Mouse (Mus musculus) midbrain, embryonic 13.5 days (tissue): ENCODE measurements around the gene Fscn1. TPM values are rescaled to one million over a fixed set of nuclear protein-coding genes. Genes with fewer than 3 reads are reported as not detected.
A peak's percentile ranks its signal among the peaks of the same experiment; 100 is the strongest.

Experiments
- ATAC-seq: fragments of 200-750 bp; cut with Nextera tagmentation; 2 replicates; pipeline ENCODE4 v1.8.0; 2017; ENCODE audit warnings: mild to moderate bottlenecking, moderate TSS enrichment, moderate library complexity
- H3K27ac ChIP-seq: fragments of 300-500 bp; sonication (generic); 2 replicates; pipeline ENCODE4 v1.5.1; 2015; ENCODE audit warnings: inconsistent platforms, mild to moderate bottlenecking, moderate library complexity
- H3K27me3 ChIP-seq: fragments of 300-500 bp; sonication (generic); 2 replicates; pipeline ENCODE4 v1.6.1; 2015; ENCODE audit warnings: mild to moderate bottlenecking, inconsistent platforms
- H3K36me3 ChIP-seq: fragments of 300-500 bp; sonication (generic); 2 replicates; pipeline ENCODE4 v1.6.1; 2015; ENCODE audit warnings: mild to moderate bottlenecking, inconsistent platforms
- H3K4me1 ChIP-seq: fragments of 300-500 bp; sonication (generic); replicated peaks from 2 replicates; pipeline ENCODE4 v1.6.1; 2015; ENCODE audit warnings: inconsistent platforms
- H3K4me2 ChIP-seq: fragments of 300-500 bp; sonication (generic); replicated peaks from 2 replicates; pipeline ENCODE4 v1.6.1; 2015; ENCODE audit warnings: moderate library complexity, mild to moderate bottlenecking, inconsistent platforms
- H3K4me3 ChIP-seq: fragments of 300-500 bp; sonication (generic); replicated peaks from 2 replicates; pipeline ENCODE4 v1.5.1; 2015; ENCODE audit warnings: mild to moderate bottlenecking, inconsistent platforms
- H3K9ac ChIP-seq: fragments of 300-500 bp; sonication (generic); replicated peaks from 2 replicates; pipeline ENCODE4 v1.6.1; 2015; ENCODE audit warnings: mild to moderate bottlenecking, inconsistent platforms
- H3K9me3 ChIP-seq: fragments of 300-500 bp; sonication (generic); 2 replicates; pipeline ENCODE4 v1.6.1; 2016; ENCODE audit warnings: mild to moderate bottlenecking, inconsistent platforms
- WGBS: fragments of 180-500 bp; shearing (Covaris S2); methylation state at CpG from one replicate; pipeline ENCODE4 v1.1.7; 2015; 5-methylcytosine and 5-hydroxymethylcytosine counted together
- polyA plus RNA-seq: library from polyadenylated mRNA; unstranded; fragments of >200 nt; fragmentation: Nextera tagmentation; extraction: Ambion mirVana; gene quantifications from 2 replicates; pipeline ENCODE4 v1.2.1, GENCODE M21; 2015

Fscn1 gene
- polyA plus RNA-seq, 1 experiment from 2014 or later: 555 TPM

DNA sequence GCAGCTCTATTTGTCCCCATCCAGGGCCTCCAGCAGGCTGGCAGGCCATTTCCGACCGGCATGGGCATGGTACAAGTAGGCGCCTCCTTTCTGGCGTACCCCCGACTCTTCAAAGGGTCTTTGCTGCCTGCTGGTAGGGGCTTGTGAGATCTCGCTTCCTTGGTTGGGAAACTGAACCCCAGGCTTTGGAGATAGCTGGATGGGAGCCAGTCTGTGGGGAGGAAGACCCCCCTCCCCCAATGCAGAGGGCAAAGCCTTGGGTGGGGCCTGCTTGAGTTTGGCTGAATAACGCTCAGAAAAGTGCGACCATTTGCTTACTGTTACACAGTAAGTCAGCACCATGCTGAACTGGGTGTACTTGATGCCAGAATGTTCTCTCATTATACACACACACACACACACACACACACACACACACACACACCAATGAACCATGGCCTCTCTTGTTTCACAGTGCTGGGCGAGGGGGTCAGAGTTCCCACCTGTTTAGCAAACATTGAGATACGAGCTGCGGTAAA lies 2.4 kb downstream of the Fscn1 start:
- Histone ChIP-seq H3K36me3 (peaks cover 20% of the 10 kb centered on the region), H3K4me3 (peak overlapping the region; percentile 99), H3K9ac (peak overlapping the region; percentile 100), H3K4me2 (peak overlapping the region; percentile 94), H3K4me1 (peaks cover 52% of the 10 kb centered on the region), H3K27me3 (no peaks in the 10 kb centered on the region), H3K27ac (peak overlapping the region; percentile 99), H3K9me3 (no peaks in the 10 kb centered on the region)
- ATAC-seq: no peak
- WGBS: under 1% methylated on average over 11 of the region's 11 CpGs

DNA sequence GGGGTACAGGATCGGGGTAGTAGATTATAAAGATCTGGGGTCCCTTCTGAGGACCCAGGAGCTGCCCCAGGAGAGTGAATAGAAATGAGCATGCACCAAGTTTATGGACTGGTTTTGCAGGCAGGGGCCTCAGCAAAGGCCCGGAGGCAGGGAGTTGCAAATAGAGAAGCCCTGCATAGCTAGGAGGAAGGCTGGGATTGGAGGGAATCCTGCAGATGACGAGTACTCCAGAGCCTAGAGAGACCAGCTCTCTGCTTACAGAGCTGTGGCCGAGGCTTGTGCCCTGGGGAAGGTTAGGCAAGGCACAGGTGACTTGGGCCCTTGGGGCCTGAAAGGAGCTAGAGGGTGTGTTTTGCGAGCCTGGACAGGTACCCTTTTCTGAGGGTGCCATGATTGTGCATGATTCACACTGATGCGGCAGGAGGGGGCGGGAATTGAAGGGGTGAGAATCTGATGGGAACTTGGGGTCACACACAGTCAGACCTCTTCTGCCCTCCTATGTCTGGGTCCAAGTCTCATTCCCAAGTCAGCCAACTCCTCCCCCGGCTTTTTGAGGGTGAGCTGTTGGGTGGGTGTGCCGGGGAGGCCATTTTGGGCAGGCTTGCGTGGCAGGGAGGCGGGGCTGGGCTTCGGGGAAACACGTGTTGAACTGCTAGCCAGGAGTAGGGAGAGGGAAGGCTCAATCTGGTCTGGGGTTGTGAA lies 3.0 kb downstream of the Fscn1 start:
- 5% methylated on average over 13 of the region's 13 CpGs for WGBS
- Histone ChIP-seq H3K4me1 (peaks cover 57% of the 10 kb centered on the region), H3K27ac (peak overlapping the region; percentile 99), H3K9ac (peak overlapping the region; percentile 100), H3K4me3 (peak overlapping the region; percentile 99), H3K4me2 (peak overlapping the region; percentile 94), H3K9me3 (no peaks in the 10 kb centered on the region), H3K36me3 (peaks cover 26% of the 10 kb centered on the region), H3K27me3 (no peaks in the 10 kb centered on the region)
- no peak for ATAC-seq

DNA sequence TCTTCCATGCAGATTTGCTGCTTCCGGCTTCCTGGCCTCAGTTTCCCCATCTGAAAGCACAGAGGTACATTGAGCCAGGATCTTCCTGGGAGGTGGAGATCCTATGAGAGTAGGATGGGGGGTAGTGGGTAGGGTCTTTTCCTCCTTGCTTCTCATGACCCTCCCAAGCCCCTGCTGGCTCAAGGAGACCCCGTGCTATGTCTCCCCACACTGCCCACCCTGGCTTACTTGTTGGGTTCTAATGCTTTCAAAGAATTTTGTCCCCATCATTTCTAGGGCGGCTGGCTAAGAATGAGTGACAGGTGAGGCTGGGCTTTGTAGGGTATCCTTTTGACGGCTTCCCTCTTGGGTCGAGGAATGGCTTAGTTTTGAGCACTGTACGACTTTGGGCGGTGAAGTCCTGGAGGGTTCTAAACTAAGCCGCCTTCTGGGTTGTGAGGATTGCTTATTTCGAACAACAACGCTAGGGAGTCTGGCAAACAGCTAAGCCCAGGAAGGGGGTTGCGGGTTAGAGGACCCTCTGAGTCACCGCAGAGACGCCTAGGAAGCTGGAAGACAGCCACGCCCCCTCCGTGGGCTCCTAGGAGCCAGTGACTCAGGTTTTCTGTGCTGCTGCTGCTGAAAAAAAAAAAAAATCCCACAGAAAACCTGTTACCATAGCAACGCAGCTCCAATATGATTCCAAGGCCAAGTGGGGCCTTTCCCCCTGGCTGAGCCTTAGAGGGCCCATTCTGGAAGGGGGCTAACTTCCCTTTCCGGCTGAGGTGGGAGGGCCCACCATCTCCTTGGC lies 3.8 kb downstream of the Fscn1 start:
- Histone ChIP-seq H3K27me3 (no peaks in the 10 kb centered on the region), H3K27ac (peak overlapping the region; percentile 99), H3K4me1 (peaks cover 62% of the 10 kb centered on the region), H3K9me3 (no peaks in the 10 kb centered on the region), H3K4me2 (peak overlapping the region; percentile 94), H3K36me3 (peaks cover 33% of the 10 kb centered on the region), H3K4me3 (peak overlapping the region; percentile 99), H3K9ac (peak overlapping the region; percentile 100)
- ATAC-seq: no peak
- 17% methylated on average over 17 of the region's 17 CpGs for WGBS

DNA sequence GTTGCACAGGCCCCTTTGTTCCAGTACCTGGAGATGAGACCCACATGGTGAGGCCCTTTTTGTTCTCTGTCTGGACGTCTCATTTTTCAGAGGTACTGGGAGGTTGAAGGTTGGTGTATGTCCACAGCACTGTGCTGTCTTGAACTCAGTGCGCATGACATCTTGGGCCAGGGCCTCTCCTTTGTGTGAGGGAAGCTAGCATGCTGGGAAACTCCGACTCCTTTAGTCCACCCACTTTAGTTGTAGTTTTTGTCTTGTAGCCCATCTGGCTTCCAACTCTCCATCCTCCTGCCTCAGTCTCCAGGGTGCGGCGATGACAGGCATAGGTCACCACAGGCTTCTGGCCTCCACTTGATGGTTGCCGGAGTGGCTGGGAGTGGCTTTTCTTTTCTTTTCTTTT lies 4.5 kb downstream of the Fscn1 start:
- Histone ChIP-seq H3K27me3 (no peaks in the 10 kb centered on the region), H3K27ac (peak overlapping the region; percentile 99), H3K4me2 (peak overlapping the region; percentile 94), H3K36me3 (peaks cover 40% of the 10 kb centered on the region), H3K9ac (peak overlapping the region; percentile 100), H3K4me3 (peak overlapping the region; percentile 99), H3K9me3 (no peaks in the 10 kb centered on the region), H3K4me1 (peaks cover 58% of the 10 kb centered on the region)
- ATAC-seq: no peak
- WGBS: 57% methylated on average over 6 of the region's 6 CpGs

DNA sequence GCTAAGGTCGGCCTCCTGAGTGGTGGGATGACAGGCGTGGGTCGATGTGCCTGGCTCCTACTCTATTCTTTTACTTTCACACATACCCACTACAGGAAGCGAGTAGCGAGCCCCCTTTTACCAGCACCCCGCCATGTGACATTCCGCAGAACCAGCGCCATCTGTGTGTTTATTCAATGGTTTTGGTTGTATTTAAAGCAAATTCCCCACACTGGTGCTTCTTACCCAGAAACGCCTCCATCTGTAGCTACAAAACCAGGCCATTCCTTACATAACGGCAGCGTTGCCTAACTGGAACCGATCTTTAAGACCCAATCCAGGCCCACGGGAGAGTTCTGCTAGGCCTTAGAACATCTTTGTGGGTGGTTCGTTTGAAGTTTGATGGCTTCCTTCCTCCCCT lies 8.3 kb downstream of the Fscn1 start:
- Histone ChIP-seq H3K36me3 (peaks cover 78% of the 10 kb centered on the region), H3K4me1 (peaks cover 48% of the 10 kb centered on the region), H3K27ac (no peak overlapping the region), H3K4me2 (no peak overlapping the region), H3K9ac (no peak overlapping the region), H3K27me3 (no peaks in the 10 kb centered on the region), H3K9me3 (no peaks in the 10 kb centered on the region), H3K4me3 (no peak overlapping the region)
- WGBS: 95% methylated on average over 14 of the region's 14 CpGs
- no peak for ATAC-seq

DNA sequence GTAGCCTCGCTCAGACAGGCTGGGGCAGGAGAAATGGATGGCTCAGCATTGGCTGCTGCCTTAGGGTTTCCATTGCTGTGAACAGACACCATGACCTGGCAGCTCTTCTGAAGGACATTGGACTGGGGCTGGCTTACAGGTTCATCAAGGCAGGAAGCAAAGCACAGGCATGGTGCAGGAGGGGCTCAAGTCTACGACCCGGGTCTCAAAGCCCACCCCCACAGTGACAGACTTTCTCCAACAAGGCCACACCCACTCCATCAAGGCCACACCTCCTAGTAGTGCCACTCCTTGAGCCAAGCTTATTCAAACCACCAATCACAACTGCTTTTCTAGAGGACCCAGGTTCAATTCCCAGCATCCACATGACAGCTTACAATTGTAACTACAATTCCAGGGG lies 13.8 kb downstream of the Fscn1 start:
- Histone ChIP-seq H3K9me3 (no peaks in the 10 kb centered on the region), H3K4me3 (no peak overlapping the region), H3K4me1 (peaks cover 15% of the 10 kb centered on the region), H3K27ac (peak overlapping the region; percentile 75), H3K36me3 (peaks cover 54% of the 10 kb centered on the region), H3K9ac (no peak overlapping the region), H3K4me2 (no peak overlapping the region), H3K27me3 (no peaks in the 10 kb centered on the region)
- 38% methylated on average over 3 of the region's 3 CpGs for WGBS
- ATAC-seq: no peak

DNA sequence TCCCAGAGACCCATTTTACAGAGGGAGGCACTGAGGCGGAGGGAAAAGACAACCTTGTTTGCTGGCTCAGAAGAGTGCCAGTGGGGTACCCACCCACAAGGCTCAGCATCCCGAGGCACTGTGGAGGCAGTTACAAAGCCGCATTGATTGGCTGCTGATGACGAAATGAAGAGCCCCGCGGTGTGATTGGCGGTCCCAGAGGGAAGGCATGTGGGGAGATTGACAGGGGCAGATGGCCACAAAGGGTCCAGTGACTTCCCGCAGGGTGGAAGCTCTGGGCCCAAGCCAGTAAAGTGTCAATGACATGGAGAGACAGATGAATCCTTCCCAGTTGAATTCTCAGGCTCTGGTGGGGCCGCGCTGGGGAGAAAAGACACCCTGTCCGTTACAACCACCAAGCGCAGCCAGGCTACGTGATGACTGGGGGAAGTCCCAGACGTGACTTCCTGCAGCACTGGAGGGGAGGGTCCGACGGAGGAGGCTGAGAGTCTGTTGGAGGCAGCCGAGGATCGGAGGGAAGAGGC lies 14.5 kb downstream of the Fscn1 start:
- Histone ChIP-seq H3K4me2 (peak overlapping the region; percentile 31; the same call in 1 of the 2 replicates), H3K27me3 (no peaks in the 10 kb centered on the region), H3K4me3 (peak overlapping the region; percentile 17; the same call in 1 of the 2 replicates), H3K9ac (no peak overlapping the region), H3K4me1 (peaks cover 15% of the 10 kb centered on the region), H3K27ac (peak overlapping the region; percentile 75), H3K36me3 (peaks cover 47% of the 10 kb centered on the region), H3K9me3 (no peaks in the 10 kb centered on the region)
- peak; percentile 89 for ATAC-seq
- WGBS: 8% methylated on average over 18 of the region's 18 CpGs

DNA sequence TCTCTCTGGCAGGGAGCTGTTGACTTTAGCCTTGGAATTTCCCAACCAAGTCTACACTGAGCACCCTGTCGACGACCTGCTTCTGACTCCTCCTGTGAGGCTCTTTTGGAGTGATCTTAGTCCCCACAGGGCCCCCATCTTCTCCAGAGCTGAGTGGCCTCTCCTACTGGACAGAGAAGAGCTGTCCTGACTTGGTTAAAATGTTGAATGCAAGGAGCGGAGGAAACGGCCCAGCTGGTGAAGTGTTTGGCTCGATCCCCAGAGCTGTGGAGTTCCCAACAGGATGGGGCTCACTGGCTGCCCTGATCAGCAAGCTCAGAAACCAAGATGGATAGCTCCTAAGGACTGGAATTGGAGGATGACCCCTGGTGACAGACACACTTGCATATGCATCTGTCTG lies 16.4 kb downstream of the Fscn1 start:
- WGBS: 75% methylated on average over 5 of the region's 5 CpGs

DNA sequence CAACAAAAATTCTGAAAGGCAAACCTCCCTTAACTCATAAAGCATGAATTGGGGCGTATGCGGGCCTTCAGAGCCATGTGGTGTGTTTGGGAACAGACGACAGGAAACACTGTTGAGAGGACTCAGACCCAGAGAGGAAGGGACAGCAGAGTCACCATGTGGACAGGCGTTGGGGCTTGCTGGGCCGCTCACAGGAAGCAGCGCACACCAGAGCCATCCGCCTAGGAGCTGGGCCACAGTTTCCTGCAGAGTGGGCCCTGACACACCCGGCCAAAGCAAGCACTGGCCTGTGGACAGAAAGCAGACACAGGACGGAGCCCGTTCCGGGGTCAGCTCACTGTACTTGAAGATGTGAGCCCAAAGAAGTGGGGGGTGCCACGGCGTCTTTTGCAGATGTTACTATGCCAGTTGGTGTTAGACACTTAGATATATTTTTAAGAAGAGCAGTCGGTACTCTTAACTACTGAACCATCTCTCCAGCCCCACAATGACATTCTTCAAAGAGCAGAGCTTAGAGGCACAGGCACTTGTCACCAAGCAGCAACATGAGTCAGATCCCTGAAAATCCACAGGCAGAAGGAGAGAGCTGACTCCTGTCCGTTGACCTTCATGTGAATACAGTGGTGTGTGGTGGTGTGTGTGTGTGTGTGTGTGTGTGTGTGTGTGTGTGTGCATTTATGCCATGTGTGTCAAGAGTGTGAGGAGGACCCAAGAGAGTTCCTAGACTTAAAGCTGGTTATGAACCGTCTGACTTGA lies 22.1 kb downstream of the Fscn1 start:
- 86% methylated on average over 16 of the region's 16 CpGs for WGBS
- Histone ChIP-seq H3K4me1 (0 out of 2 replicates have a peak, but pooled peaks cover 4% of the 10 kb centered on the region), H3K9ac (no peak overlapping the region), H3K9me3 (peaks cover 4% of the 10 kb centered on the region; the same call in 1 of the 2 replicates), H3K36me3 (no peaks in the 10 kb centered on the region), H3K4me2 (no peak overlapping the region), H3K27me3 (no peaks in the 10 kb centered on the region), H3K27ac (no peak overlapping the region), H3K4me3 (no peak overlapping the region)
- no peak for ATAC-seq

More for the DNA sequence above, 16.4 kb downstream of the Fscn1 start:
- Histone ChIP-seq H3K4me2 (no peak overlapping the region), H3K27ac (0 out of 2 replicates have a peak overlapping the region, but pooled peaks have one; percentile 30), H3K9ac (no peak overlapping the region), H3K9me3 (no peaks in the 10 kb centered on the region), H3K27me3 (no peaks in the 10 kb centered on the region), H3K36me3 (peaks cover 28% of the 10 kb centered on the region), H3K4me3 (no peak overlapping the region), H3K4me1 (peaks cover 15% of the 10 kb centered on the region)
- no peak for ATAC-seq

DNA sequence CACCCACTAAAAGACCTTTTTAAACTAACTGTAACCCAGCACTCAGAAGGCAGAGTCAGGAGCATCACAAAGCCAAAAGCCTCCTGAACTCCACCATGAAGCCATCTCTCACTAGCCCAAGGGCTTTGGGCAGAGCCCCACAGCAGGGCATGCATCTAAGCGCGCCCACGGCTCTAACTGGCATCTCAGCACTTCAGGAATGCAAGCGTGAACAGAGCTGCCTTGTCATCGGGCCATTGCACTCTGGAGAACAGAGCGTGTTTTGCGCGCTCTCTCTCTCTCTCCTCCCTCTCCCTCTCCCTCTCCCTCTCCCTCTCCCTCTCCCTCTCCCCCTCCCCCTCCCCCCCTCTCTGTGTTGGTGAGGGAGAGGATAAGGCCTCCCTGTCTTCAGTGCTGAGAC lies 23.0 kb downstream of the Fscn1 start:
- no peak overlapping the region for H3K9ac ChIP-seq
- no peaks in the 10 kb centered on the region for H3K36me3 ChIP-seq
- no peak overlapping the region for H3K4me3 ChIP-seq
- 79% methylated on average over 8 of the region's 8 CpGs for WGBS
- H3K4me2 ChIP-seq: no peak overlapping the region
- no peak for ATAC-seq
- no peaks in the 10 kb centered on the region for H3K4me1 ChIP-seq
- H3K9me3 ChIP-seq: peaks cover 10% of the 10 kb centered on the region; the same call in 1 of the 2 replicates
- H3K27ac ChIP-seq: no peak overlapping the region
- H3K27me3 ChIP-seq: no peaks in the 10 kb centered on the region

DNA sequence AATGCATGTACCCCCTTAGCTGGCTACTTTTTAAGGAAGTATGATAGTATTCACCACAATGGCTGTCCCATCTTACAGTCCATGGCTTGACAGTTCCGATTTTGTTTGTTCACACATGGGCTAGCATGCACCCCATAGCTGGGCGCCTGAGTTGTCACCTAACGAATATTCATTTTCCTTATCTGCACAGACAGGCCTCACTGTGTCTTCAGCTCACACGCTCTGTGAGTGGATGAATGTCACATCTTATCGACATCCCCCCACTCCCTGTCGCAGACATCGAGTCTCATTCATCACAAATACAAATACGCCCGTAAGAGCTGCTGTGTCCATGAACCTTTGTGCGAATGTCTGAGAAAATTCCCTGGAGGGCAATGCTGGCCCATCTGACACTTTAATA lies 24.1 kb downstream of the Fscn1 start:
- 75% methylated on average over 10 of the region's 10 CpGs for WGBS
- H3K4me3 ChIP-seq: no peak overlapping the region
- H3K27me3 ChIP-seq: no peaks in the 10 kb centered on the region
- no peak for ATAC-seq
- no peak overlapping the region for H3K27ac ChIP-seq
- H3K36me3 ChIP-seq: no peaks in the 10 kb centered on the region
- H3K9ac ChIP-seq: no peak overlapping the region
- H3K4me2 ChIP-seq: no peak overlapping the region
- no peaks in the 10 kb centered on the region for H3K4me1 ChIP-seq
- peaks cover 10% of the 10 kb centered on the region; the same call in 1 of the 2 replicates for H3K9me3 ChIP-seq
